Comparison of ENCODE assay signal across 8 mouse cellular contexts in the genomic region with DNA sequence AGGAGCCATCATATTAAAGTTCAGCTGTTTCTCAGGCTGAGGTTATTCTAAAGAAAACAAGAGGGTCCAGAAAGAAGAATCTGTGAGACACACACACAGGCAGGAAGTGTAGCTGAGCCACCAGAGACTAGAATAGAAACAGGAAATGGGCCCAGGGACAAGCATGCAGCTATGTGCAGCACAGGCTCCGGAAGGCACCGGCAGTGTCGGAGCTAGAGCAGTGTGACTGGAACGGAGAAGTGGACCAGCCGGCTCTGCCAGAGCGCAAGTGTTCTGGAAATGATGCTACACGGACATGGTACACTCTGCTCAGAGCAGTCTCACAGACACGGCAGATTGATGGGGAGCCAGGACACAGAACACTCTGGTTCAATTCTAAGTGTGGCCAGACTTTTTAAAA. TPM values are rescaled to one million over a fixed set of nuclear protein-coding genes. Genes with fewer than 3 reads are reported as not detected.
A peak's percentile ranks its signal among the peaks of the same experiment; 100 is the strongest.
DNase-seq lines count a peak whose midpoint lies in the region; ATAC-seq and TF ChIP-seq lines count a peak whose summit lies in the region.

No protein-coding gene starts in this region.

- 91% methylated on average over 8 of the region's 8 CpGs for WGBS in forebrain, embryonic 13.5 days
- 85% methylated on average over 8 of the region's 8 CpGs for WGBS in forebrain, embryonic 11.5 days
- 2% methylated on average over 8 of the region's 8 CpGs for WGBS in bone marrow, adult 2 months
- 74% methylated on average over 8 of the region's 8 CpGs for WGBS in hindbrain, embryonic 15.5 days
- WGBS in stomach, postnatal 0 days, result 19% methylated on average over 8 of the region's 8 CpGs

- TF ChIP-seq EP300 in stomach, postnatal 0 days (optimal IDR thresholded peaks at IDR 0.05), result no peak

- H3K9me3 ChIP-seq in forebrain, embryonic 13.5 days (replicated peaks), result no peaks in the 10 kb centered on the region
- H3K9me3 ChIP-seq in forebrain, embryonic 11.5 days (ENCODE audit: control insufficient read depth, low read length), result no peaks in the 10 kb centered on the region
- no peaks in the 10 kb centered on the region for H3K9me3 ChIP-seq in hindbrain, embryonic 15.5 days
- H3K9me3 ChIP-seq in stomach, postnatal 0 days (ENCODE audit: control insufficient read depth, low read length), result no peaks in the 10 kb centered on the region

- no peak overlapping the region for H3K9ac ChIP-seq in forebrain, embryonic 13.5 days
- H3K9ac ChIP-seq in forebrain, embryonic 11.5 days (ENCODE audit: low read length), result no peak overlapping the region
- no peak overlapping the region for H3K9ac ChIP-seq in hindbrain, embryonic 15.5 days
- no peak overlapping the region for H3K9ac ChIP-seq in stomach, postnatal 0 days (ENCODE audit: low read length)

- peak; percentile 70; the same call in 1 of the 2 replicates for TF ChIP-seq POLR2A in bone marrow, adult 2 months (IDR thresholded peaks at IDR 0.05; ENCODE audit: borderline replicate concordance, control insufficient read depth, low read depth, low read length)

- no peak for ATAC-seq in forebrain, embryonic 13.5 days
- no peak for ATAC-seq in forebrain, embryonic 11.5 days (replicated peaks; ENCODE audit: low FRiP score)
- no peak for ATAC-seq in hindbrain, embryonic 15.5 days (ENCODE audit: low FRiP score, low read depth)
- peak; percentile 97 for ATAC-seq in megakaryocyte, adult 5-6 weeks (ENCODE audit: poor library complexity, severe bottlenecking)
- ATAC-seq in stomach, postnatal 0 days (ENCODE audit: low FRiP score, low TSS enrichment), result peak; percentile 78

- no peak for DNase-seq in forebrain, embryonic 11.5 days (ENCODE audit: low spot score)
- DNase-seq in frontal cortex, postnatal 14 days (ENCODE audit: low spot score in 2 of 2), result peak; percentile 32 to 44
- peak; percentile 25 to 60 for DNase-seq in left cerebral cortex, adult 18-20 months (ENCODE audit: low spot score in 2 of 2)
- peak; percentile 59 for DNase-seq in stomach, postnatal 0 days (ENCODE audit: low spot score)

- no peak overlapping the region for H3K4me3 ChIP-seq in forebrain, embryonic 13.5 days
- no peak overlapping the region for H3K4me3 ChIP-seq in forebrain, embryonic 11.5 days (ENCODE audit: low read depth, low read length)
- H3K4me3 ChIP-seq in bone marrow, adult 2 months (replicated peaks; ENCODE audit: control insufficient read depth, low read depth, low read length), result no peak overlapping the region
- no peak overlapping the region for H3K4me3 ChIP-seq in hindbrain, embryonic 15.5 days
- H3K4me3 ChIP-seq in stomach, postnatal 0 days (ENCODE audit: low read depth, low read length), result no peak overlapping the region

- H3K4me2 ChIP-seq in forebrain, embryonic 13.5 days, result no peak overlapping the region
- H3K4me2 ChIP-seq in forebrain, embryonic 11.5 days (ENCODE audit: low read depth, low read length, severe bottlenecking), result no peak overlapping the region
- H3K4me2 ChIP-seq in hindbrain, embryonic 15.5 days, result no peak overlapping the region
- H3K4me2 ChIP-seq in stomach, postnatal 0 days (replicated peaks; ENCODE audit: low read depth), result no peak overlapping the region; the same call in 1 of the 2 replicates

- H3K4me1 ChIP-seq in forebrain, embryonic 13.5 days, result peaks cover 11% of the 10 kb centered on the region
- H3K4me1 ChIP-seq in forebrain, embryonic 11.5 days (replicated peaks; ENCODE audit: control insufficient read depth, insufficient read depth, low read length), result no peaks in the 10 kb centered on the region; the same call in none of the 2 replicates
- peaks cover 8% of the 10 kb centered on the region for H3K4me1 ChIP-seq in bone marrow, adult 2 months (ENCODE audit: control insufficient read depth, insufficient read depth, low read length)
- peaks cover 24% of the 10 kb centered on the region for H3K4me1 ChIP-seq in hindbrain, embryonic 15.5 days (replicated peaks)
- peaks cover 11% of the 10 kb centered on the region for H3K4me1 ChIP-seq in stomach, postnatal 0 days (replicated peaks; ENCODE audit: control insufficient read depth, insufficient read depth)

- H3K27me3 ChIP-seq in forebrain, embryonic 13.5 days, result no peaks in the 10 kb centered on the region
- H3K27me3 ChIP-seq in forebrain, embryonic 11.5 days (ENCODE audit: control insufficient read depth, insufficient read depth, low read length), result no peaks in the 10 kb centered on the region
- no peaks in the 10 kb centered on the region for H3K27me3 ChIP-seq in hindbrain, embryonic 15.5 days
- no peaks in the 10 kb centered on the region for H3K27me3 ChIP-seq in stomach, postnatal 0 days (ENCODE audit: control insufficient read depth, insufficient read depth, low read length)

- H3K27ac ChIP-seq in forebrain, embryonic 13.5 days, result 0 out of 2 replicates have a peak overlapping the region, but pooled peaks have one; percentile 25
- no peak overlapping the region for H3K27ac ChIP-seq in forebrain, embryonic 11.5 days (ENCODE audit: low read depth, low read length)
- H3K27ac ChIP-seq in bone marrow, adult 2 months (ENCODE audit: control insufficient read depth, insufficient read depth, low read depth, low read length, poor library complexity), result peak overlapping the region; percentile 61
- H3K27ac ChIP-seq in hindbrain, embryonic 15.5 days (replicated peaks), result peak overlapping the region; percentile 43; the same call in 1 of the 2 replicates
- H3K27ac ChIP-seq in stomach, postnatal 0 days (replicated peaks), result peak overlapping the region; percentile 64

- TF ChIP-seq CTCF in bone marrow, adult 2 months (IDR thresholded peaks at IDR 0.05; ENCODE audit: control insufficient read depth, insufficient read depth, low read length), result no peak; the same call in 1 of the 2 replicates
- TF ChIP-seq CTCF in stomach, postnatal 0 days (IDR thresholded peaks at IDR 0.05; ENCODE audit: low read depth), result no peak

- H3K36me3 ChIP-seq in forebrain, embryonic 13.5 days (ENCODE audit: poor library complexity, severe bottlenecking), result peaks cover 77% of the 10 kb centered on the region
- H3K36me3 ChIP-seq in forebrain, embryonic 11.5 days (ENCODE audit: control insufficient read depth, insufficient read depth, low read length), result peaks cover 6% of the 10 kb centered on the region
- peaks cover 11% of the 10 kb centered on the region; the same call in 1 of the 2 replicates for H3K36me3 ChIP-seq in hindbrain, embryonic 15.5 days
- H3K36me3 ChIP-seq in stomach, postnatal 0 days (ENCODE audit: control insufficient read depth, insufficient read depth, low read length), result no peaks in the 10 kb centered on the region

RNA-seq across cellular contexts. Expression of gene Pigv, which starts 34.5 kb away (rescaled TPM):
- 13.6 and 14.5 TPM in 2 replicates for polyA plus RNA-seq in forebrain, embryonic 13.5 days (2015; fragmentation: Nextera tagmentation; extraction: Ambion mirVana)
- polyA plus RNA-seq in forebrain, embryonic 11.5 days (2014; fragmentation: Nextera tagmentation; extraction: Ambion mirVana), result 17.2 and 17.8 TPM in 2 replicates
- polyA plus RNA-seq in bone marrow, adult 2 months (2011; ENCODE audit: insufficient read depth, insufficient read length, low replicate concordance, missing spikeins), result 2.8 and 10.4 TPM in 2 replicates
- 14.2 and 14.9 TPM in 2 replicates for polyA plus RNA-seq in hindbrain, embryonic 15.5 days (2015; fragmentation: Nextera tagmentation; extraction: Ambion mirVana)
- total RNA-seq in left cerebral cortex, adult 18-20 months (2021), result 1 to 10 TPM; 7.1 to 9.7 TPM
- total RNA-seq in megakaryocyte, adult 5-6 weeks (2015), result 7.5 and 7.8 TPM in 2 replicates
- total RNA-seq in megakaryocyte, adult 5-6 weeks (2017), result 7.2 and 7.9 TPM in 2 replicates
- polyA plus RNA-seq in stomach, postnatal 0 days (2015; fragmentation: Nextera tagmentation; extraction: Ambion mirVana), result 11.5 and 13.0 TPM in 2 replicates

RNA-seq across cellular contexts. Expression of gene Arid1a, which starts 49.6 kb away (rescaled TPM):
- 44.7 and 48.9 TPM in 2 replicates for polyA plus RNA-seq in forebrain, embryonic 13.5 days (2015; fragmentation: Nextera tagmentation; extraction: Ambion mirVana)
- polyA plus RNA-seq in forebrain, embryonic 11.5 days (2014; fragmentation: Nextera tagmentation; extraction: Ambion mirVana), result 54.2 and 56.6 TPM in 2 replicates
- polyA plus RNA-seq in bone marrow, adult 2 months (2011; ENCODE audit: insufficient read depth, insufficient read length, low replicate concordance, missing spikeins), result 38.2 and 76.0 TPM in 2 replicates
- 30.0 and 31.2 TPM in 2 replicates for polyA plus RNA-seq in hindbrain, embryonic 15.5 days (2015; fragmentation: Nextera tagmentation; extraction: Ambion mirVana)
- 10 to 100 TPM; 83.3 to 86.2 TPM for total RNA-seq in left cerebral cortex, adult 18-20 months (2021)
- total RNA-seq in megakaryocyte, adult 5-6 weeks (2015), result 95.9 and 112 TPM in 2 replicates
- total RNA-seq in megakaryocyte, adult 5-6 weeks (2017), result 29.7 and 40.6 TPM in 2 replicates
- polyA plus RNA-seq in stomach, postnatal 0 days (2015; fragmentation: Nextera tagmentation; extraction: Ambion mirVana), result 8.7 and 9.7 TPM in 2 replicates

RNA-seq across cellular contexts. Expression of gene Zdhhc18, which starts 57.0 kb away (rescaled TPM):
- 3.2 and 4.6 TPM in 2 replicates for polyA plus RNA-seq in forebrain, embryonic 13.5 days (2015; fragmentation: Nextera tagmentation; extraction: Ambion mirVana)
- polyA plus RNA-seq in forebrain, embryonic 11.5 days (2014; fragmentation: Nextera tagmentation; extraction: Ambion mirVana), result 4.8 and 6.3 TPM in 2 replicates
- 23.6 and 39.6 TPM in 2 replicates for polyA plus RNA-seq in bone marrow, adult 2 months (2011; ENCODE audit: insufficient read depth, insufficient read length, low replicate concordance, missing spikeins)
- 12.0 and 15.8 TPM in 2 replicates for polyA plus RNA-seq in hindbrain, embryonic 15.5 days (2015; fragmentation: Nextera tagmentation; extraction: Ambion mirVana)
- total RNA-seq in left cerebral cortex, adult 18-20 months (2021), result 10 to 100 TPM; 35.5 to 39.2 TPM
- 15.0 and 29.5 TPM in 2 replicates for total RNA-seq in megakaryocyte, adult 5-6 weeks (2015)
- 9.3 and 12.2 TPM in 2 replicates for total RNA-seq in megakaryocyte, adult 5-6 weeks (2017)
- 1.6 and 3.6 TPM in 2 replicates for polyA plus RNA-seq in stomach, postnatal 0 days (2015; fragmentation: Nextera tagmentation; extraction: Ambion mirVana)

Comparison
In these comparisons a context has a peak if more than half of its experiments do, and no peak if none do; other contexts are left out.
1. ATAC-seq: peak in megakaryocyte, adult 5-6 weeks (single experiment) and stomach, postnatal 0 days (single experiment); none in forebrain, embryonic 13.5 days (single experiment), forebrain, embryonic 11.5 days (single experiment) and hindbrain, embryonic 15.5 days (single experiment).